Mouse (Mus musculus) lung, adult 2 months (tissue): ENCODE data around the gene Xrcc3. TPM values are rescaled to one million over a fixed set of nuclear protein-coding genes. Genes with fewer than 3 reads are reported as not detected.
A peak's percentile ranks its signal among the peaks of the same experiment; 100 is the strongest.

Source experiments
- DNase-seq: peaks from one replicate; pipeline ENCODE4 v3.0.0; 2022
- H3K4me1 ChIP-seq: fragments of 200-500 bp; 2 replicates; pipeline ENCODE4 v1.6.1; 2011; ENCODE audit warnings: low read length; ENCODE audit not compliant: control insufficient read depth, insufficient read depth
- H3K4me3 ChIP-seq: fragments of 200-500 bp; replicated peaks from 2 replicates; pipeline ENCODE3; 2011; ENCODE audit warnings: low read depth, mild to moderate bottlenecking, control low read depth, low read length; ENCODE audit errors: extremely low read depth
- CTCF ChIP-seq: fragments of 200-500 bp; IDR thresholded peaks from 2 replicates; pipeline ENCODE4 v1.5.1; 2011; ENCODE audit warnings: mild to moderate bottlenecking, low read length, control low read depth; ENCODE audit not compliant: insufficient read depth
- POLR2A ChIP-seq: fragments of 200-500 bp; IDR thresholded peaks from 2 replicates; pipeline ENCODE4 v1.6.1; 2011; ENCODE audit warnings: low read depth, mild to moderate bottlenecking, control low read depth, low read length, borderline replicate concordance; ENCODE audit errors: extremely low read depth
- WGBS: fragments of 180-500 bp; shearing (Covaris S2); methylation state at CpG from one replicate; pipeline ENCODE4 v1.1.7; 2018; 5-methylcytosine and 5-hydroxymethylcytosine counted together
- polyA plus RNA-seq: library from polyadenylated mRNA; depleted of rRNA; stranded (reverse); fragments of >200 nt; gene quantifications from 2 replicates; pipeline ENCODE4 v1.2.3, GENCODE M21; 2012

Gene Xrcc3
- polyA plus RNA-seq, 1 experiment = 3.2 TPM

GRCm38 (mm10) chr12:111766313-111767236 lies 47.1 kb downstream of the Xrcc3 start:
- no peak overlapping the region for H3K4me3 ChIP-seq
- DNase-seq = no peak

GRCm38 (mm10) chr12:111762620-111763280 lies 50.9 kb downstream of the Xrcc3 start:
- TF ChIP-seq POLR2A (no peak), CTCF (no peak)
- DNase-seq = no peak
- peaks cover 25% of the 10 kb centered on the region for H3K4me1 ChIP-seq
- 86% methylated on average over 13 of the region's 13 CpGs for WGBS
- H3K4me3 ChIP-seq = no peak overlapping the region

More at GRCm38 (mm10) chr12:111766313-111767236, 47.1 kb downstream of the Xrcc3 start:
- no peak for TF ChIP-seq CTCF
- no peak for TF ChIP-seq POLR2A
- peaks cover 24% of the 10 kb centered on the region for H3K4me1 ChIP-seq
- 52% methylated on average over 16 of the region's 16 CpGs for WGBS

GRCm38 (mm10) chr12:111760306-111760908 lies 53.3 kb downstream of the Xrcc3 start:
- Histone ChIP-seq H3K4me1 (peaks cover 15% of the 10 kb centered on the region), H3K4me3 (peak overlapping the region; percentile 23)
- DNase-seq = no peak
- WGBS = 24% methylated on average over 7 of the region's 7 CpGs
- TF ChIP-seq CTCF (no peak), POLR2A (no peak)

- H3K4me3 ChIP-seq = peak overlapping the region; percentile 97
- TF ChIP-seq POLR2A = peak; percentile 51; the same call in 1 of the 2 replicates
- TF ChIP-seq CTCF = no peak
- WGBS = 3% methylated on average over 35 of the region's 35 CpGs
- peak; percentile 72 for DNase-seq
- H3K4me1 ChIP-seq = peaks cover 19% of the 10 kb centered on the region
These were observed 54.3 kb downstream of the Xrcc3 start for GRCm38 (mm10) chr12:111759176-111760061.

GRCm38 (mm10) chr12:111758381-111759175 lies 55.1 kb downstream of the Xrcc3 start, which contains the start of gene Klc1:
Gene Klc1 (plus strand): TSS chr12:111758849.
- WGBS = under 1% methylated on average over 70 of the region's 85 CpGs
- DNase-seq = peak; percentile 84
- Histone ChIP-seq H3K4me1 (peaks cover 19% of the 10 kb centered on the region), H3K4me3 (peak within 1 kb of the TSS; percentile 97)
- TF ChIP-seq CTCF (no peak), POLR2A (peak; percentile 76; the same call in 1 of the 2 replicates)

GRCm38 (mm10) chr12:111757561-111758325 lies 55.9 kb downstream of the Xrcc3 start:
- 61% methylated on average over 10 of the region's 10 CpGs for WGBS
- TF ChIP-seq POLR2A = no peak
- TF ChIP-seq CTCF = no peak
- peak overlapping the region; percentile 97 for H3K4me3 ChIP-seq
- peaks cover 19% of the 10 kb centered on the region for H3K4me1 ChIP-seq
- peak; percentile 19 for DNase-seq

GRCm38 (mm10) chr12:111756698-111757082 lies 57.0 kb downstream of the Xrcc3 start:
- Histone ChIP-seq H3K4me1 (peaks cover 14% of the 10 kb centered on the region), H3K4me3 (no peak overlapping the region)
- TF ChIP-seq POLR2A (no peak), CTCF (no peak)
- WGBS = 51% methylated on average over 5 of the region's 5 CpGs
- DNase-seq = no peak

- TF ChIP-seq CTCF (no peak), POLR2A (no peak)
- DNase-seq = no peak
- Histone ChIP-seq H3K4me1 (peaks cover 14% of the 10 kb centered on the region), H3K4me3 (no peak overlapping the region)
- 43% methylated on average over 4 of the region's 4 CpGs for WGBS
These were observed 57.5 kb downstream of the Xrcc3 start for GRCm38 (mm10) chr12:111756082-111756697.
